Comparison of ENCODE assay signal across 8 mouse cellular contexts in the genomic region with DNA sequence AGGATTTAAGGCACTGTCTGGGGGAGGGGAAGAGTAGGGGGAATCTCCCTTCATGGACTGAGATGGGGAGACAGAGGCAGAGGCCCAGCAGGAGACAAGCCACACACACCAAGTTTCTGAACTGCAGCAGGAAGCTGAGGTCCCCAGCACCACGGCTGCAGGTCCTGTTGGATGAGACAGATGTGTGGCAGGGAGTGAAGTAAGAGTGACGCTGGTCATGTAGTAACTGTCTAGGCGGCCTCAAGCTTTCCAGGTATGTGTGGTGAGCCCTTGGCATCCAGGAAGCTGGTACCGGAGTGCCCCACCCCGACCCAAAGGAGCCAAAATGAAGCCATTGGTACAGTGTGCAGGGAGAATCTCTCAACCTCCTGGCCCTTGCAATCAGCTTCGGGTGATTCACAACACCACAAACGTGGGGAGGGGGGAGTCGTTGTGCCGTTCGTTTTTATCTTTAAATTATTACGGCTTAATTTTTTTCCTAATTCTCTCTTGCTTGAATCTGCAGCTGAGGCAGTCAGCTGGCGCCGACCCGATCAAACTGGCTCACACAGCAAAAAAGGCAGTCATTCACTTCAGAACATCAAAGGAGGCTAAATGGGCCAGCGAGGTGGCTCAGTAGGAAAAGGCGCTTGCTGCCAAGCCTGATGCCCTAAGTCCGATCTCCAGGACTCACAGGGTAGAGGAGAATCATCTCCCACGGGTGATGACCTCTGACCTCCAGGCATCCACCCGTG. TPM values are rescaled to one million over a fixed set of nuclear protein-coding genes. Genes with fewer than 3 reads are reported as not detected.
DNase-seq lines count a peak whose midpoint lies in the region; ATAC-seq and TF ChIP-seq lines count a peak whose summit lies in the region.

No protein-coding gene starts in this region.

- TF ChIP-seq POLR2A in embryonic fibroblast, embryonic 13.5 days (IDR thresholded peaks at IDR 0.05; ENCODE audit: low read depth, low read length): no peak

- peaks cover 48% of the 10 kb centered on the region for H3K4me1 ChIP-seq in kidney, embryonic 16.5 days (ENCODE audit: insufficient read depth, low read length)
- H3K4me1 ChIP-seq in embryonic fibroblast, embryonic 13.5 days (ENCODE audit: control insufficient read depth, insufficient read depth, low read length): peaks cover 9% of the 10 kb centered on the region; the same call in 1 of the 2 replicates

- H3K9me3 ChIP-seq in kidney, embryonic 16.5 days (ENCODE audit: low read length): no peaks in the 10 kb centered on the region

- H3K36me3 ChIP-seq in kidney, embryonic 16.5 days (ENCODE audit: insufficient read depth, low read length): 0 out of 2 replicates have a peak, but pooled peaks cover 3% of the 10 kb centered on the region

- peak overlapping the region; percentile 18; the same call in 1 of the 2 replicates for H3K4me3 ChIP-seq in kidney, embryonic 16.5 days (ENCODE audit: low read length)
- peak overlapping the region; percentile 1; the same call in 1 of the 2 replicates for H3K4me3 ChIP-seq in embryonic fibroblast, embryonic 13.5 days (ENCODE audit: insufficient read depth, low read length)

- 16% methylated on average over 19 of the region's 19 CpGs for WGBS in kidney, embryonic 16.5 days

- peak overlapping the region; percentile 39 for H3K27ac ChIP-seq in kidney, embryonic 16.5 days (ENCODE audit: low read length)
- peak overlapping the region; percentile 45 for H3K27ac ChIP-seq in embryonic fibroblast, embryonic 13.5 days (ENCODE audit: insufficient read depth, low read length)

- peak overlapping the region; percentile 47 for H3K9ac ChIP-seq in kidney, embryonic 16.5 days (replicated peaks; ENCODE audit: low read length)

- DNase-seq in kidney, adult 8-10 months: no peak
- no peak for DNase-seq in thymus, postnatal 10 days (ENCODE audit: low spot score in 2 of 2)
- no peak for DNase-seq in urinary bladder, postnatal 10 days (ENCODE audit: low spot score)
- DNase-seq in layer of hippocampus, adult 11-12 months (ENCODE audit: low spot score): no peak

- no peak for ATAC-seq in kidney, embryonic 16.5 days (ENCODE audit: low FRiP score, low TSS enrichment)
- 0 out of 2 replicates have a peak, but pooled peaks have one; percentile 8 for ATAC-seq in common myeloid progenitor, adult 5-6 weeks (replicated peaks; ENCODE audit: low read depth, poor library complexity, severe bottlenecking)
- ATAC-seq in megakaryocyte, adult 5-6 weeks (ENCODE audit: poor library complexity, severe bottlenecking): peak; percentile 53

- H3K4me2 ChIP-seq in kidney, embryonic 16.5 days (replicated peaks; ENCODE audit: low read depth, low read length): peak overlapping the region; percentile 48

- no peak for TF ChIP-seq CTCF in embryonic fibroblast, embryonic 13.5 days (IDR thresholded peaks at IDR 0.05; ENCODE audit: borderline replicate concordance, insufficient read depth, low read length)

- H3K27me3 ChIP-seq in kidney, embryonic 16.5 days (ENCODE audit: insufficient read depth, low read length): no peaks in the 10 kb centered on the region

RNA-seq across cellular contexts. Expression of gene Tmem119, which starts 3.0 kb away (rescaled TPM):
- 46.1 and 51.7 TPM in 2 replicates for polyA plus RNA-seq in kidney, embryonic 16.5 days (2015; fragmentation: Nextera tagmentation; extraction: Ambion mirVana)
- total RNA-seq in common myeloid progenitor, adult 5-6 weeks (2017): 2.7 and 3.6 TPM in 2 replicates
- 66.6 and 92.8 TPM in 2 replicates for polyA plus RNA-seq in embryonic fibroblast, embryonic 13.5 days (2011; ENCODE audit: insufficient read length, low read depth, missing spikeins)
- total RNA-seq in megakaryocyte, adult 5-6 weeks (2015): 1.9 and 2.8 TPM in 2 replicates
- total RNA-seq in megakaryocyte, adult 5-6 weeks (2017): 2.3 and 3.2 TPM in 2 replicates

RNA-seq across cellular contexts. Expression of gene Iscu, which starts 24.8 kb away (rescaled TPM):
- 107 and 110 TPM in 2 replicates for polyA plus RNA-seq in kidney, embryonic 16.5 days (2015; fragmentation: Nextera tagmentation; extraction: Ambion mirVana)
- total RNA-seq in common myeloid progenitor, adult 5-6 weeks (2017): 78.7 and 91.1 TPM in 2 replicates
- polyA plus RNA-seq in embryonic fibroblast, embryonic 13.5 days (2011; ENCODE audit: insufficient read length, low read depth, missing spikeins): 71.8 and 85.3 TPM in 2 replicates
- total RNA-seq in megakaryocyte, adult 5-6 weeks (2015): 107 and 114 TPM in 2 replicates
- 80.8 and 95.5 TPM in 2 replicates for total RNA-seq in megakaryocyte, adult 5-6 weeks (2017)

RNA-seq across cellular contexts. Expression of gene Sart3, which starts 25.0 kb away (rescaled TPM):
- 54.8 and 62.4 TPM in 2 replicates for polyA plus RNA-seq in kidney, embryonic 16.5 days (2015; fragmentation: Nextera tagmentation; extraction: Ambion mirVana)
- 45.7 and 62.7 TPM in 2 replicates for total RNA-seq in common myeloid progenitor, adult 5-6 weeks (2017)
- polyA plus RNA-seq in embryonic fibroblast, embryonic 13.5 days (2011; ENCODE audit: insufficient read length, low read depth, missing spikeins): 20.8 and 21.1 TPM in 2 replicates
- total RNA-seq in megakaryocyte, adult 5-6 weeks (2015): 9.9 and 11.9 TPM in 2 replicates
- 26.1 and 28.3 TPM in 2 replicates for total RNA-seq in megakaryocyte, adult 5-6 weeks (2017)

RNA-seq across cellular contexts. Expression of gene Selplg, which starts 35.1 kb away (rescaled TPM):
- polyA plus RNA-seq in kidney, embryonic 16.5 days (2015; fragmentation: Nextera tagmentation; extraction: Ambion mirVana): 2.4 TPM in 2 replicates
- total RNA-seq in common myeloid progenitor, adult 5-6 weeks (2017): 91.4 and 108 TPM in 2 replicates
- 0.74 TPM in 1 of 2 replicates, not detected in the other for polyA plus RNA-seq in embryonic fibroblast, embryonic 13.5 days (2011; ENCODE audit: insufficient read length, low read depth, missing spikeins)
- total RNA-seq in megakaryocyte, adult 5-6 weeks (2015): 718 and 733 TPM in 2 replicates
- 291 and 312 TPM in 2 replicates for total RNA-seq in megakaryocyte, adult 5-6 weeks (2017)
